Mouse (Mus musculus): ENCODE results near the gene Mmp2.

DNA sequence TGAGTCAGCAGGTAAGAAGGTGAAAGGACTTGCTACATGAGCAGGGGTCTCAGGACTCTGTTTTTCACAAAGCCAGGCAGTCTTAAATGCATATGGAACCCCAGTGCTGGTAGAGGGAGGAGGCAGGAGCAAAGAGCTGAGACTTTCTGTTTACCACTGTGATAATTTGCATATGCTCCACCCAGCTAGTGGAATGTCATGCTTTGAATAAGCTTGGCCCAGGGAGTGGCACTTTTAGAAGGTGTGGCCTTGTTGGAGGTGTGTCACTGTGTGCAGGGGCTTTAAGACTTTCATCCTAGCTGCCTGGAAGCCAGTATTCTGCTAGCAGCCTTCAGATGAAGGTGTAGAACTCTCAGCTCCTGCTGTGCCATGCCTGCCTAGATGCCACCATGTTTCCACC, 5.9 kb upstream of the Mmp2 start:
- TF ChIP-seq CTCF (IDR thresholded peaks at IDR 0.05; ENCODE audit: low read depth, low read length) = no peak
- TF ChIP-seq POLR2A (IDR thresholded peaks at IDR 0.05; ENCODE audit: extremely low read depth, insufficient read depth, low read length) = no peak

All from liver, adult 2 months (tissue).